Mouse (Mus musculus): ENCODE measurements around the gene Ptges2. TPM values are rescaled to one million over a fixed set of nuclear protein-coding genes. Genes with fewer than 3 reads are reported as not detected.
"Not testable (repeated sequence)": the region's sequence is repeated elsewhere in the genome, so short reads cannot be mapped to it uniquely, and the experiment has no call there.

Gene Ptges2
- 10 to 100 TPM; 33.8 to 40.1 (median 36.1) TPM for total RNA-seq (2022)

DNA sequence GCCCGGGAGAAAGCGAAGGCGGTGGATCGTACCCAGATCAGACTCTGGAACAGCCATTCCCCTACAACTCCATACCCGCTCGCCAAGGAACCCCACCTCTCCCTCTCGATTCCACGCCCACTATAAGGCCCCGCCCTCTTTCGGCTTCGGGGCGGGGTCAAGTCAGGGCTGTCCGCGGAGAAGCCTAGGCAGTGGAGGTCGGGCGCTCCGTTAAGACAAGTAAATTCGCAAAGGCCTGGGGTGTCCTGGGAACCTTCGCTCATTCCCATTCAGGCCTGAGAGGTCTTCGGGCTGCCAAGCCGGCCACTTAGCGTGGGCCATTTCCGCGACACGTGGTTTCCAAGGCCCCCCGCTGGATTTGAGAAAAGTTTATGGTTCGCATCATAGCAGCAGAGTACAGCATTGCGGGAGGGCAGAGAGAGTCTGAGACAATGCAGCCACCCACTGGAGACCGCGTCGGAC is at the start of gene Ptges2:
Ptges2 (plus strand) TSS at position 413 of the 462 bp plus-strand sequence.
- DNase-seq (ENCODE audit: low spot score in 2 of 2) = peak; percentile 86 to 88

GRCm38 (mm10) chr2:32347019-32347418 is 48.7 kb upstream of the Ptges2 start:
- no peak for DNase-seq (ENCODE audit: low spot score in 2 of 2)

DNA sequence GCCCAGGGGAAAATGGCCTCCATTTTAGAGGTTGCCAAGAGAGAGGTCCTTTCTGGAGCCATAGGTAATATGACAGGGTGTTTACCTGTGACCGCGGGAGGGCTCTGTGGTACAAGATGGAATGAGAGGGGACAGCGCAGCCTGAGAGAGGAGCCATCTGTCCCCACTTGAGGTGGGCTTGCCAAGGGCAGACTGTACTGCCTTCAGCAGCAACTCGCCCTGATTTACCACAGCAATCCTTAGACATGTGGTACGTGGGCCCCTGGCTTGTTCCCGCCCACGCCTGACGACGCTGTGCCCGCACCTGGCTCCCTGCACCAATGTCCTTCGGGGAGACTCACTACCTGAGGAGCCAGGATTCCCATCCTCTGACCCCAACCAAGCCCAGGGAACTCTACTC is 47.4 kb upstream of the Ptges2 start:
- no peak for DNase-seq (ENCODE audit: low spot score in 2 of 2)

DNA sequence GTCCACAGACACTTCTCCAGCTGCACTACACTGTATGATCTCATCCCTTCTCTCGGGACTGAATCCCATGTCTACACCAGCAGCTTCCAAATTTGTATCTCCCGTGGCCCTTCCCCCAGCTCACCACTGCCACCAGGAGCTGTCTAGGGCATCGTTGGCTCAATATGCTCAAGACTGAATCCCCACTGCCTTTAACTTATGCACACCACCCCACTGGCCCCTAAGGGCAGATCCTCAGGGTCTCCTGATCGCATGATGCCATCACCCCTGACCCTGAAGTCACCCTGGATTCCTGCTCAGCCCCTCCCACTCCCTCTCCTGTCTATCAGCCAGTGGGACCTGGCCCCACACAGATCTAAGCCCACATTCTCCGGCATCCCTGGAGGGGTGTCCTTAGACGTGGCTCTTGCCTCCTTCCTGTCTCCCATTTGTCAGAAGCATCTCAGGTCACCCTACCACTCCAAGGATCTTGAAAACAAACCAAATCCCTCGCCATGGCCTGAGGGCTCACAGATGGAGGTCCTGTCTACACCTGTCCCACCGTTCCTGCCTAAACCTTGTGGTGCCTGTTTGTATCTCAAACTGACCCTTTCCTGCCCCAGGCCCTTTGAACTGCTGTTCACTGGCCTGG is 46.0 kb upstream of the Ptges2 start:
- DNase-seq (ENCODE audit: low spot score in 2 of 2) = no peak

DNA sequence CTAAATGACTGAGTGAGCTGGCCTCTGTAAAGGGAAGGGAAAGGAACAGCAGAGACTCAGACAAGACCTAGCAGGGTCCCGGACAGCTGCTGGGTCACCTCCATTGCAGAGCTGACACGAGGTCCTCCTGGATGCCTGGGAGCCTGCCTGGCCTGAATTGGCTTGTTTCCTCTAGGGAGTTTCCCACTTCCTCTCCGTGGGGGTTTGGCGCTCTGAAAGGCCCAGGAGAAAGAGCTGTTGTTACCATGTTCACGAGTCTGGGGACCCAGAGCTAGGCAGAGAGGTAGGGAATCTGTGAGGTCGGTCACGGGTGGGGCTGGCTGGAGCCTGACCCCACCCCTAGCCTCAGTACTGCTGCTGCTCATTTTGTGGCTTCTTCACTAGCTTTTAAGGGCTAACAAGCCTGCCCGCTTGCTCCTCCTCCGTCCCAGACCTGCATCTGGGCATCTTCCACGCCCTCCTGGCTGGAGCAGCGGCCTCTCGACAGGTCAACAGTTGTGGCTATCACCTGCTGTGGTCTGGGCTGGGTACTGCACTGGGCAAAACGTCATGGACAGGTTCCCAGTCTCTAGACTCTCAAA is 45.1 kb upstream of the Ptges2 start:
- no peak for DNase-seq (ENCODE audit: low spot score in 2 of 2)

GRCm38 (mm10) chr2:32351471-32351961 is 44.2 kb upstream of the Ptges2 start:
- DNase-seq (ENCODE audit: low spot score in 2 of 2) = no peak

- no peak for DNase-seq (ENCODE audit: low spot score in 2 of 2)
Observed at GRCm38 (mm10) chr2:32352151-32353006, 43.3 kb upstream of the Ptges2 start, which contains the start of gene Ciz1. TSS of gene Ciz1 (plus strand) at chr2:32352327.

GRCm38 (mm10) chr2:32353007-32353542 is 42.6 kb upstream of the Ptges2 start, which contains the start of gene Dnm1:
TSS of gene Dnm1 (minus strand) at chr2:32353338.
- DNase-seq (ENCODE audit: low spot score in 2 of 2) = peak; percentile 85

- DNase-seq (ENCODE audit: low spot score in 2 of 2) = no peak
Observed at GRCm38 (mm10) chr2:32353836-32354235, 41.9 kb upstream of the Ptges2 start.

- no peak for DNase-seq (ENCODE audit: low spot score in 2 of 2)
Observed at GRCm38 (mm10) chr2:32354336-32354895, 41.3 kb upstream of the Ptges2 start.

- peak; percentile 31 to 61 for DNase-seq (ENCODE audit: low spot score in 2 of 2)
Observed at GRCm38 (mm10) chr2:32356216-32356615, 39.5 kb upstream of the Ptges2 start.

DNA sequence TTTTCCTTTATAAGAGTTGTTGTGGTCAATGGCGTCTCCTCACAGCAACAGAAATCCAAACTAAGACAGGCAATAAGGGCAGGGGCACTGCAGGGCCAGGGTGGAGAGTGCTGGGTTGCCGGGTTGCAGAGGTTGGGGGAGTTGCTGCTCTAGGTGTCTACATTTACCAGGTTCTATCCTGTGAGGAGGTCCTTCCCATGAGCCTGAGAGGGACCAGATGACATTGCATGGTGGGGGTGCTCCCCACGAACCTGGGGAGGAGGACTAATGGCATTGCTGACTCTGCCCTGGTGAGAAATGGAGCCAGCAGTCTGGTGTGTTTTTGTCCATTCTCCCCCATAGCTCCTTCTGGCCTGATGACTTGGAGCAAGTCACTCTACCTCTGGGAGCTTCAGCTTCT is 38.0 kb upstream of the Ptges2 start:
- DNase-seq (ENCODE audit: low spot score in 2 of 2) = no peak

DNA sequence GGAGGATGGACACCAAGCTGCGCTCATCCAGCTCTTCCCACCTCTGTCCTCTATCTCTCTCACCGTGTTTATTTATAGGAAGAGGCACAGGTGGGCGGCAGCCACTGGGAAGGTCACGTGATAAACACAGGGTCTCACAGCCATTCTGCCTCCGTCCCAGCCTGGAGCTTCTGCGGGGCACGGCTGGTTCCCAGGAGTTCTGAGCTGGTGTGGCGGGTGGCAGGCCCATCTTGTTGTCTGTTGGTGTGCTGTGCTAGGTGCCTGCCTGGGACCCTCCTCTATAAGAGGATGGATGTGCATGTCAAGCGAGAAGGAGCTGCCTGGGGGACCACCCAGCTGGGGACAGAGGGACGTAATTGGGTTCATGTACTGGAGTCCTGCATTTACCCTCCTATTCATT is 37.3 kb upstream of the Ptges2 start:
- no peak for DNase-seq (ENCODE audit: low spot score in 2 of 2)

DNA sequence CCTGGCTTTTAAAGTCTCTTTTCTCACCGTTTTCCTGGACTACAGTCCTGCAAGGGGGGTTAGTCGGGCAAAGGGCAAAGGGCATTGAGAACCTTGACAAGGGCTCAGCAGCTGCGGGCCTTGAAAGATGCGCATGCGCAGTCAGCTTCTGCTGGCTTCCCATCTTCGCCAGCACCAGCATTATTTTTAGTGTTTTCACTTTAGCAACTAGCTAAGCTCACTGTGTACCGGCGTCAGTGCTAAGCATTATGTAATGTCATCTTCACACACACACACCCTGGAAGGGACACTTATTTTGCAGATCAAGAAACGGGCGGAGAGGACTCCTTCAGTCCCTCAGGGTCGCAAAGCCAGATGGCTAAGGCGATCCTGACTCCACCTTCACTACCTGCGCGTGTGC is 35.0 kb upstream of the Ptges2 start:
- peak; percentile 73 to 79 for DNase-seq (ENCODE audit: low spot score in 2 of 2)

DNA sequence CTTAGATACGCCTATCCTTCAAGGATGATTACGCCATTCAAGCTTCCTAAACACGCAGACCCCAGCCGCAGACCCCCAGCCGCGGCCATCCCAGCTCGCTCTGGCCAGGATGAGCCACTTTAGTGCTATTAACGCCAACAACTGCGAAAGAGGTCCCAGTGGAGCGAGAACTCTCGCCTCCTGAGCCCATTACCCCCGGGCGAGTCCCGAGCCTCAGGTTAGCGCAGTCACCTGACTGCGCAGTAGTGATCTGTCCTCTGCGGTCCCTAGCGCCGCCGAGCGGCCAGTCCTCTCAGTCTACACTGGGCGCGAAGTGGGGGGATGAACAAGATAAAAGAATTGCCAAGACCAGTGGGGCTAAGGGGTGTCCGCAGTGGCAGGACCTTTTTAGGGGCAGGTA is 34.3 kb upstream of the Ptges2 start:
- DNase-seq (ENCODE audit: low spot score in 2 of 2) = peak; percentile 69 to 73

DNA sequence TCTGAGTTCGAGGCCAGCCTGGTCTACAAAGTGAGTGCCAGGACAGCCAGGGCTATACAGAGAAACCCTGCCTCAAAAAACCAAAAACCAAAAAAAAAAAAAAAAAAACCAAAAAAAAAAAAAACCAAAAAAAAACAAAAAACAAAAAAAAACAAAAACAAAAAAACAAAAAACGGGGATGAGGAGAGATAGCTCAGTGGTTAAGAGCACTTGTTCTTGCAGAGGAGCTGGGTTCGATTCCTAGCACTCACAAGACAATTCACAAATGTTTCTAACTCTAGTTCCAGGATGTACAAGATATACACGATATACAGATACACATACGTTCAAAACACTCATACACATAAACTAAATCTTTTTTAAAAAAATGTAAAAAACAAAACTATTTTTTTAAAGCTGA is 33.4 kb upstream of the Ptges2 start:
- DNase-seq (ENCODE audit: low spot score in 2 of 2) = not testable (repeated sequence)

- DNase-seq (ENCODE audit: low spot score in 2 of 2) = peak; percentile 87 to 91
Observed at GRCm38 (mm10) chr2:32362817-32363340, 32.8 kb upstream of the Ptges2 start.

DNA sequence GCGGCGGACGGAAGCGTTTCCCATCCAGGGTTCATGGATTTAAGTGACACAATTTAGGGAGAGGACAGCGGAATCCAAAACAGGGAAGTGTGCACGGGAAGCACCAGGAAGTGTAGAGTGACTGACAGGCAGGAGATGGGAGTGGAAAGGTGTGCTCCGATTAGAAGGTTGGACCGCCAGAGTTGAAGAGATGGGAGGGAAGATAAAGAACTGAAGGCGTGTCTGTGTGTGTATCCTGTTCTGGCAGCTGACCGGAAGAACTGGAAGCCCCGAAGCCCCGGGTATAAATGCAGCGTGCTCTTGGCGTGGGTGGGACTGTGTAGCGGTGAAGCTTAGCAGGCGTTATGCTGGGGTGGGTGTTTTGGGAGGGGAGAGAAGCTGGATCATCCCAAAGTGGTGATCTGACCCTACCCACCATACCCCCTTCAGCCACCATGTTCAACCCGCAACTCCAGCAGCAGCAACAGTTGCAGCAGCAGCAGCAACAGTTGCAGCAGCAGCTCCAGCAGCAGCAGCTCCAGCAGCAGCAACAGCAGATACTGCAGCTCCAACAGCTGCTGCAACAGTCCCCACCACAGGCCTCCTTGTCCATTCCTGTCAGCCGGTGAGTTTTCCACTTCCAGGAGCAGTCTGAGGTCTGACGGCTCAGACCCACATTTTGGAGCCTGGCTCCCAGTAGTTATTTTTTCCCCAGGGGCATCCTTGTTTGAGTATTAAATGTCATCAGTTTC is 32.2 kb upstream of the Ptges2 start:
- no peak for DNase-seq (ENCODE audit: low spot score in 2 of 2)

GRCm38 (mm10) chr2:32364121-32364520 is 31.6 kb upstream of the Ptges2 start:
- DNase-seq (ENCODE audit: low spot score in 2 of 2) = no peak

- DNase-seq (ENCODE audit: low spot score in 2 of 2) = no peak
Observed at GRCm38 (mm10) chr2:32367315-32367714, 28.4 kb upstream of the Ptges2 start.

Measured in gastrocnemius, adult 8-10 months (tissue).